Mouse (Mus musculus) forebrain, postnatal 0 days (tissue): ENCODE measurements around the gene Add1. TPM values are rescaled to one million over a fixed set of nuclear protein-coding genes. Genes with fewer than 3 reads are reported as not detected.

ENCODE experiments used
- ATAC-seq: fragments of 200-750 bp; cut with Nextera tagmentation; 2 replicates; pipeline ENCODE4 v1.8.0; 2017; ENCODE audit warnings: mild to moderate bottlenecking, moderate library complexity
- DNase-seq: peaks from one replicate; pipeline ENCODE4 v3.0.0-alpha.2; 2015
- H3K27ac ChIP-seq: fragments of 300-500 bp; sonication (generic); 2 replicates; pipeline ENCODE4 v1.5.1; 2014; ENCODE audit warnings: low read depth, mild to moderate bottlenecking, antibody characterized with exemption, low read length, moderate library complexity, mixed read lengths
- H3K27me3 ChIP-seq: fragments of 300-500 bp; sonication (generic); 2 replicates; pipeline ENCODE4 v1.6.1; 2014; ENCODE audit warnings: mild to moderate bottlenecking, low read length, mixed read lengths; ENCODE audit not compliant: insufficient read depth
- H3K36me3 ChIP-seq: fragments of 300-500 bp; sonication (generic); 2 replicates; pipeline ENCODE4 v1.6.1; 2014; ENCODE audit warnings: mild to moderate bottlenecking, moderate library complexity; ENCODE audit not compliant: insufficient read depth
- H3K4me1 ChIP-seq: fragments of 300-500 bp; sonication (generic); 2 replicates; pipeline ENCODE4 v1.6.1; 2014; ENCODE audit warnings: antibody characterized with exemption; ENCODE audit not compliant: insufficient read depth
- H3K4me2 ChIP-seq: fragments of 300-500 bp; sonication (generic); 2 replicates; pipeline ENCODE4 v1.6.1; 2014; ENCODE audit warnings: low read depth, mild to moderate bottlenecking, moderate library complexity
- H3K4me3 ChIP-seq: fragments of 300-500 bp; sonication (generic); 2 replicates; pipeline ENCODE4 v1.5.1; 2014; ENCODE audit warnings: low read depth, low read length, mixed read lengths
- H3K9ac ChIP-seq: fragments of 300-500 bp; sonication (generic); 2 replicates; pipeline ENCODE4 v1.6.1; 2014; ENCODE audit warnings: mild to moderate bottlenecking
- H3K9me3 ChIP-seq: fragments of 300-500 bp; sonication (generic); 2 replicates; pipeline ENCODE4 v1.6.1; 2016; ENCODE audit warnings: low read length
- CTCF ChIP-seq: sonication (generic); IDR thresholded peaks from 2 replicates; pipeline ENCODE4 v1.5.1; 2016; ENCODE audit warnings: antibody characterized with exemption, control low read depth, low read depth
- WGBS: fragments of 180-500 bp; shearing (Covaris S2); extraction: QIAGEN DNeasy Blood & Tissue Kit; methylation state at CpG from one replicate; pipeline ENCODE4 v1.1.7; 2014; 5-methylcytosine and 5-hydroxymethylcytosine counted together
- polyA plus RNA-seq: library from polyadenylated mRNA; unstranded; fragments of >200 nt; fragmentation: Nextera tagmentation; extraction: Ambion mirVana; gene quantifications from 2 replicates; pipeline ENCODE4 v1.2.1, GENCODE M21; 2015
- total RNA-seq: library from RNA; depleted of rRNA; stranded (reverse); fragments of >200 nt; gene quantifications from 2 replicates; pipeline ENCODE4 v1.2.3, GENCODE M21; 2014

Gene Add1
- total and polyA plus RNA-seq, 2 experiments from 2014 or later, result 175 to 334 TPM

DNA sequence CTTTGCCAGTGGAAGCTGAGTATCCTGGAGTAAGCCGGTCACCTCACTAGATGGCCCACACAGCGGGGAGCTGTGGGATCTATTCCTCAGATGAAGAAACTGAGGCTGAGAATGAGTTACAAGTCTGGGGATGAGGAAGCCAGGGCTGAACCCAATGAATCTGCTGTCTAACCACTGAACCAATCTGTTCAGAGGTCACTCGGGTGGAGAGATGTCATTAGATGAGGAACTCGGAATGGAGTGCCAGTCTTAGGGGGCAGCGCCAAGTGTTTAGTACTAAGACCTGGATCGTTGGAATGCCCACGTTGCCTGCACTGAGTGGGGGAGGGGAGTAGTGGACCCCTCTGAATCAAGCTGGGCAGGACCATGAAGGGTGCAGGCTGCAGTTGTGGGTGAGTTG is 35.4 kb upstream of the Add1 start:
- H3K4me3 ChIP-seq, result no peak overlapping the region
- WGBS, result 80% methylated on average over 7 of the region's 7 CpGs
- ATAC-seq (no peak), DNase-seq (no peak)
- H3K9ac ChIP-seq, result no peak overlapping the region
- no peaks in the 10 kb centered on the region for H3K36me3 ChIP-seq
- no peaks in the 10 kb centered on the region for H3K4me1 ChIP-seq
- H3K4me2 ChIP-seq, result no peak overlapping the region
- H3K9me3 ChIP-seq, result no peaks in the 10 kb centered on the region
- TF ChIP-seq CTCF, result no peak
- no peaks in the 10 kb centered on the region for H3K27me3 ChIP-seq
- no peak overlapping the region for H3K27ac ChIP-seq

DNA sequence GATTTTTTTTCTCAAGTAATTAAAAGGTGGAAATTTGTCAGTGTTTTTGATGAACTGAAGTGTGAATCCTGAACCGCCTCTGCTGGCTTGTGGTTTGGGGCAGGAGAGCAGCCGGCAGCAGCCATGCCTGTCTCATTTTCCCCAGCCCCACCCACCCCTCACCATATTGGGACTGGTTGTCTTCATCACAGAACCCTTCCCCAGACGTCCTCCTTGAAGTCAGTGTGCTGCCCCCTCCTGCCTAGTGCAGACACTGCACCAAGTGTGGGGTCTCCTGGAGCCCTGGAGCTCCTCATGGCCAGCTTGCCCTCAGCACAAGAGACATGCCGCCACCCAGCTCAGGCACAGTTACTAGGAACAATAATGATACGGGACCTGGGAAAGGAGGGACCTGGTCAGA is 34.9 kb upstream of the Add1 start:
- H3K4me3 ChIP-seq, result no peak overlapping the region
- H3K27me3 ChIP-seq, result no peaks in the 10 kb centered on the region
- no peak overlapping the region for H3K27ac ChIP-seq
- ATAC-seq (no peak), DNase-seq (no peak)
- peak; percentile 24 for TF ChIP-seq CTCF
- H3K36me3 ChIP-seq, result no peaks in the 10 kb centered on the region
- H3K4me1 ChIP-seq, result no peaks in the 10 kb centered on the region
- WGBS, result 36% methylated on average over 5 of the region's 5 CpGs
- no peak overlapping the region for H3K4me2 ChIP-seq
- no peaks in the 10 kb centered on the region for H3K9me3 ChIP-seq
- no peak overlapping the region for H3K9ac ChIP-seq

DNA sequence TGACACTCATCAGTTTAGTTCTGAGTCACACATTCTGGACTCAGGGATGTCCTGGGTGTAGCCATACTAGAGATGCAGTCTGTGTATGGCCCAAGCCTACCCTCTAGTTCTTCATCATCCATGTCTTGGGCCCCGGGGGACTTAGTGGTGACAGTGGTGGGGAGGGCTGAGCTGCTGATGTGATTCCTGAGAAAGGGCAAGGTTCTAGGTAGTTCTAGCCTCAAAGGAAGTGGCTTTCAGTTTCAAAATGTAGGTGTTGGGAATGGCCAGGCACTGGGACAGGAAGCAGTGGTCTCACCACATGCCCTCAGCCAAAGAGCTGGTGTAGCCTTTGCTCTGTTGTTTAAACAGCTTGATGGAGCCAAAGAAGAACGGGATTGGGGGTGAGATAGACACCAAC is 34.3 kb upstream of the Add1 start:
- ATAC-seq, result no peak
- WGBS, result 89% methylated on average over 2 of the region's 2 CpGs

DNA sequence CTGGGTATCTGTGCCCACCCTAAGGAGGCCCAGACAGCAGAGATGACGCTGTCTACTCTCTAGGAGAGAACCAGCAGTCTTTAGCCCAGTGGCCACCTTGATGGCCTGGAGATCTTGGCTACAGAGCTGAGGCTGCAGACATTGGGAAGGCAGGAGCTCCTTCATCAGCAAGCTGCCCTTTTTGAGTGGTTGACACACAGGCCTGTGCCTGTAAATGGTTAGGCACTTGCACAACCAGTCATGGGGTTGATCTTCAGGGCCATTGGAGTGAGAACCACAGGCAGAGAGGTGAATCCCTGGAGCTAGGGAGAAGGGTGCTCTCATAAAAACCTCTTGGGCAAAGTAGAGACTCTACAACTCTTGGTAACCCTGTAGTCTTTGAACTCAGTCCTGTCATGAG is 31.3 kb upstream of the Add1 start:
- no peak overlapping the region for H3K4me3 ChIP-seq
- H3K9ac ChIP-seq, result no peak overlapping the region
- ATAC-seq (no peak), DNase-seq (no peak)
- no peaks in the 10 kb centered on the region for H3K27me3 ChIP-seq
- H3K27ac ChIP-seq, result no peak overlapping the region
- H3K36me3 ChIP-seq, result no peaks in the 10 kb centered on the region
- H3K9me3 ChIP-seq, result no peaks in the 10 kb centered on the region
- WGBS, result 83% methylated on average over 1 of the region's 1 CpGs
- H3K4me1 ChIP-seq, result no peaks in the 10 kb centered on the region
- TF ChIP-seq CTCF, result no peak
- H3K4me2 ChIP-seq, result no peak overlapping the region

More for the DNA sequence above, 34.3 kb upstream of the Add1 start:
- Histone ChIP-seq H3K36me3 (no peaks in the 10 kb centered on the region), H3K27ac (no peak overlapping the region), H3K9ac (no peak overlapping the region), H3K4me3 (no peak overlapping the region), H3K27me3 (no peaks in the 10 kb centered on the region), H3K9me3 (no peaks in the 10 kb centered on the region), H3K4me2 (no peak overlapping the region), H3K4me1 (no peaks in the 10 kb centered on the region)
- DNase-seq, result no peak
- no peak for TF ChIP-seq CTCF

DNA sequence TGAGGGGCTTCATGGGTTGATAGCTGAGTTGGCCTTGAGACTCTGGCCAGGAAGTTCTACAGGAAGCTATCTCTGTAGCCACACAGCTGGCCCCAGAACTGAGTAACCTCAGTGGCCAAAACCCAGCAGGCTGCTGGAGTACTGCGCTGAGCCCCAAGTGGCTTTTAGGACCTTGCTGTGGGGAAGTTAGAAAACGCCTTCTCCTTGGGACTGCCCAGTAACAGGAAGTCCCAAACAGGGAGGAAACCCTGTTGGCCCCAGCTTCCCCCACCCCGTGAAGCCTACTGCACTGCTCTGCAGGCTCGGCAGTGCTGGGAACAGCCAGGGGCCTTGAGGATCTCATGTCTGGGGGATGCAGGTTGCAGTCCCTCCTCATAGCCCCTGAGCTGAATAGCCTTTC is 30.4 kb upstream of the Add1 start:
- Histone ChIP-seq H3K27ac (no peak overlapping the region), H3K4me3 (no peak overlapping the region), H3K9ac (no peak overlapping the region), H3K9me3 (no peaks in the 10 kb centered on the region), H3K27me3 (no peaks in the 10 kb centered on the region), H3K4me1 (no peaks in the 10 kb centered on the region), H3K4me2 (no peak overlapping the region), H3K36me3 (no peaks in the 10 kb centered on the region)
- ATAC-seq, result no peak
- no peak for DNase-seq
- WGBS, result 67% methylated on average over 4 of the region's 4 CpGs
- no peak for TF ChIP-seq CTCF

DNA sequence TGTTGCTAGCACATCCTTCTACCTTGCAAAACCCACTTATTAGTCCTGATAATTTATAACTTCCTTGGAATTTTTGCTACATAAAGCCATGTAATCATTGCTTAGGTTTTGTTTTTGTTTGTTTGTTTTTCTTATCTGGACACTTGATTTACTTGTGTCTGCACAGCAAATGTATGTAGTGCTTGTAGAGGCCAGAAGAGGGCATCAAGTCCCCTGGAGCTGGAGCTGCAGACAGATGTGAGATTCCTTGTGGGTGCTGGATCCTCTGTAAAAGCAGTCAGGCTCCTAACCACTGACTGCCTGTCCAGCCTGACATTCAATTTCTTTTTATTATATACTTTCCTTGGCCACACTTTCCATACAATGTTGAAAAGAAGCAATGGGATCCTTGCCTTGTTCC is 26.1 kb upstream of the Add1 start:
- H3K4me2 ChIP-seq, result no peak overlapping the region
- peak; percentile 60 for TF ChIP-seq CTCF
- peaks cover 11% of the 10 kb centered on the region for H3K36me3 ChIP-seq
- peaks cover 14% of the 10 kb centered on the region for H3K4me1 ChIP-seq
- no peak overlapping the region for H3K9ac ChIP-seq
- H3K9me3 ChIP-seq, result no peaks in the 10 kb centered on the region
- DNase-seq (no peak), ATAC-seq (no peak)
- H3K27me3 ChIP-seq, result no peaks in the 10 kb centered on the region
- no peak overlapping the region for H3K27ac ChIP-seq
- no peak overlapping the region for H3K4me3 ChIP-seq

DNA sequence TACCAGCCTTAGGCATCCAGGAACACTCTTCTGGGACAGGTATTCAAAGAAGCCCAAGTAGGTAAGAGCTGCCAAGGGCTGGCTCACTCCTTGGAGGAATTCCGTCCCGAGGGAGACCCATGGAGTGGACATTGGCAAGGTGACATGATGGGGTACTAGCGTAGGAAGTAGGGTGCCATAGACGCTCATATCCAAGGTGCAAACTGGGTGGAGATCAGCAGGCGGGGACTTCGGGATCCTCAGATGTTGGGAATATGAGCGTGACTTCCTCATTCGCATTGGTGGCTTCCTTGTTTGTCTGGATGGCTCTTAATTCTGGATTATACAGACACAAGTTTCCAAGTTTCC is 24.4 kb upstream of the Add1 start:
- WGBS, result 15% methylated on average over 8 of the region's 8 CpGs

More for the DNA sequence above, 24.4 kb upstream of the Add1 start:
- Histone ChIP-seq H3K27me3 (no peaks in the 10 kb centered on the region), H3K4me2 (peak overlapping the region; percentile 66), H3K4me1 (peaks cover 14% of the 10 kb centered on the region), H3K27ac (peak overlapping the region; percentile 84), H3K9ac (peak overlapping the region; percentile 98), H3K9me3 (no peaks in the 10 kb centered on the region), H3K4me3 (peak overlapping the region; percentile 76), H3K36me3 (peaks cover 22% of the 10 kb centered on the region)
- no peak for ATAC-seq
- DNase-seq, result no peak
- no peak for TF ChIP-seq CTCF
